Mouse (Mus musculus) granulocyte monocyte progenitor cell, adult 5-6 weeks (primary cell): ENCODE data around the gene Itsn1. TPM values are rescaled to one million over a fixed set of nuclear protein-coding genes. Genes with fewer than 3 reads are reported as not detected.
A peak's percentile ranks its signal among the peaks of the same experiment; 100 is the strongest.

Experiments used
- ATAC-seq: replicated peaks from 2 replicates; pipeline ENCODE4 v1.8.0; 2016; ENCODE audit warnings: mild to moderate bottlenecking, moderate TSS enrichment, inconsistent platforms; ENCODE audit not compliant: poor library complexity, severe bottlenecking
- total RNA-seq, 2 experiments: library from RNA; stranded (forward) in 1 of 2; stranded (reverse) in 1 of 2; fragments of 200-712, 200-1000 nt in 1 of 2; fragments of >200 nt in 1 of 2; fragmentation: Nextera tagmentation in 1 of 2; gene quantifications; 2 replicates each; pipeline ENCODE4 v1.2.3; 2014 to 2017

The Itsn1 gene
- total RNA-seq, 2 experiments from 2014 or later, result 7.0 to 10.7 TPM

DNA sequence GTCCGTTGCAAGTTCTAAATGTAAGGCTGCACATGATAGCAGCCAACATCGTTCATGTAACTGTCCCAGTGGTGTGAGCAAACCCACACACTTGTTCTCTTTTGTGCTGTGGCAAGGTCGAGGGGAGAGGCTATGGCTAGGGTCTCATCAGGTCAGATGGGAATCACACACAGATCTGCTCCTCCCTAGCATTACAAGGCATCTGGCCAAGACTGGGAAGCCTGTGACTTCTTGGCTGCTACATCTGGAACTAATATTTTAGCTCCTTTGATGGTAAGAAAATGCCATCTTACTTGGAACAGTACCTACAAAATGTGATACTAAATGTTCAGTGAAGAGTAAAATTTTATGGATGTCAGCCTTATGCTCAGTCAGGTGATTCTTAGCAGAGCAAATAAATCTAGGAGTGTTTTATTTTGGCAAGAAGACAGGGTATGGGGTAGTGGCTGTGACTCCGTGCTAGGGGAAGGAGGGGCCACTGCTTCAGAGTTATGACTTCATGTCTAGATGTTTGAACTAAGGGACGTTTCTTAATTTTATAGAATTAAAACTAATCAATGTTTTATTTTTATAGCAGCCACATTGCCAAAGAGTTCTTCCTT lies 73.5 kb downstream of the Itsn1 start:
- no peak for ATAC-seq

DNA sequence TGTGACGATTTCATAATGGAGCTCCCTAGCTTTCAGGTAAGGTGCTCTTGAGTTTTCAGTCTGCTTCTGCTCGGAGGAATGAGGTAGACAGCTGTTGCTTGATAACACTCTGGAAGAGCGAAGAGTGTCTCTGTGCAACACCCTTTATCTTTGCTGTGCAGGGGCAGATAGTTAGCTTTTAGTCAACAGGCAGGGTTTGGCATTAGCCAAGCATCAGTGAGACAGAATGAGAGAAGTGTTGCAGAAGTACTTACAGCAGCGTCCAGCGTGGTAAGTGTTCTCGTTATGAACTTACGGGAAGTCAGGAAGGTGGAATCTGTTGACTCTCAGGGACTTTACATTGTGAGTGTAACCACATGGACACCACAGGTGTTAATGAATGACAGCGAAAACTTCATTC lies 75.3 kb downstream of the Itsn1 start:
- no peak for ATAC-seq

DNA sequence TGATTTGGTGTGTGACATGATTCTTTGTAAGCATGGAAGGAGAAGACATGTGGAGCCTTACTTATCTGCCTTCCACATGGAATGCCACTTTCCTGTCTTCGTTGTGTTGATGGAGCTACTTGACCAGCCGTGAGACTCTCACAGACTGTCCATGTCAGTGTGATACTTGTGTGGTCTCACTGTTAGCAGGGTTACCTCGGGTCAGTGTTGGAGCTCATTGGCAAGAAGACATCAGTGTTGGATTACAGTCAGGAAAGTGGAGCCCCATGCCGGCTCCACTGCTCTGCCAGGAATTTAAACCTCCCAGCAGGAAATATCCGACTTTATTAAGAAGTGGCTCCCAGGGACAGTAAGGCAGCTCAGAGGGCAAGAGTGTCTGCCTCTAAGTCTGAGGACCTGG lies 75.8 kb downstream of the Itsn1 start:
- ATAC-seq, result no peak

DNA sequence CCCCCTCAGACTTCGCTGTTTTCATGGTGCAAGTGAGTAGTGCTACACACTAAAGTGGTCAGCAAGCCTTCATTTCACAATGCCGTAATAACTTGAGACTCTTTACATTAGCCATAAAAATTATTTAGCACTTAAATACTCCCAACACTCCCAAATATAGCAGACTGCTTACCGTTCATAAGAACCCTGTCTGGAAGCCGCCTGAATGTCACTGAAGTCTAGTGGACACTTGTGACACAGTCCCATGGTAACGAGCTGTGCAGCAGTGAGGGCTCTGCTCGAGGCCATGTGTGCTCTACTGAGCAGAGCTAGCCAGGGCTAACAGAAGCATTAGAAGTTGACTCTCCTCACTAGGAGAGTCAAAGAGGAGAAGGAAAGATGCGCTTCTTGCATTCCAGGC lies 81.2 kb downstream of the Itsn1 start:
- no peak for ATAC-seq

DNA sequence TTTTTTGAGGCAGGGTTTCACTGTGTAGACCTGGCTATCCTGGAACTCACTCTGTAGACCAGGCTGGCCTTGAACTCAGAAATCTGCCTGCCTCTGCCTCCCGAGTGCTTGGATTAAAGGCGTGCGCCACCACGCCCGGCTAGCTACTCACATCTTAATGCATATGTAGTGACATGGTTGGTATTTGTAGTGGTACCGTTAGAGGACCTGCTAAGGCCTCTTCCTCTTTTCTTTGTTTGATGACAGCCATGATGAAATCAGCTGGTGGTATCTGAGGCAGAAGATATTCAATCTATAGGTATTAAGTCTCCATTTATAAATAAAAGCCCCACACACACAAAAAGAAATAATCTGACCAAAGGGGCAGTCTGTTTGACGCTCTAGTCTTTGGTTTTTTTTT lies 82.3 kb downstream of the Itsn1 start:
- peak; percentile 78 for ATAC-seq

DNA sequence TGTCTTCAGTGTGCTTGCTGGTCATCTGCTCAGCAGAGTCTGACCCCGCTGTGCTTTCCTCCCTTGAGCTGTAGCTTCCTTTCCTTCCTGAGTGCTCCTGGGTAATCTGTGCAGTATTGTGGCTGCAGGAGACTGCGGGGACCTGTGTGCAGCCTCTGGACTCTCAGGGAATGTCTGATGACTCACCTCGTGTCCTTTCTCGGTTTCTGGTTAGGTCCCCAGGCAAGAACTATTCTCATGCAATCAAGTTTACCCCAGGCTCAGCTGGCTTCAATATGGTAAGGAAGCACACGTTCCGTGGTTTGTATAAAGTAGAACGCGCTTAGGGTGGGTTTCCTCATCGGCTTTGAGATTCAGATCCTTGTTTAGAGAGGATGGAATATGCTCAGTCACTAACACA lies 82.8 kb downstream of the Itsn1 start:
- ATAC-seq, result peak; percentile 57

DNA sequence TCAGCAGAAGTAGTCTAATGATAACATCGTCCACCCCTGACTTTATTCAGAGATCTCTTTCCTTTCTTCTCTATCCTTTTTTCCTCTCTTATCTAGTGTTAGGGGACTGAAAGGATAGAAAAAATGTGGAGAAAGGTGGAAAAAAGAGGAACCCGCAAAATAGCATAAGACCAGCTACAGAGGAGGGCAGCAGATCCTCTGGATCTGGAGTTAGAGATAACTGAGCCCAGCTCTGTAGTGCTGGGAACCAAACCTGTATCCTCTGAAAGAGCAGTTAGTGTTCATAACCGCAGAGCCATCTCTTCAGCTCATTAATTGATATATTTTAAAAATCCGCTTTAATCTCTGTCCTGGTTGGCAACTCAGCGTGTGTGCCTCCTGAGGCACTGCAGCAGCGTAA lies 84.5 kb downstream of the Itsn1 start:
- ATAC-seq, result no peak

DNA sequence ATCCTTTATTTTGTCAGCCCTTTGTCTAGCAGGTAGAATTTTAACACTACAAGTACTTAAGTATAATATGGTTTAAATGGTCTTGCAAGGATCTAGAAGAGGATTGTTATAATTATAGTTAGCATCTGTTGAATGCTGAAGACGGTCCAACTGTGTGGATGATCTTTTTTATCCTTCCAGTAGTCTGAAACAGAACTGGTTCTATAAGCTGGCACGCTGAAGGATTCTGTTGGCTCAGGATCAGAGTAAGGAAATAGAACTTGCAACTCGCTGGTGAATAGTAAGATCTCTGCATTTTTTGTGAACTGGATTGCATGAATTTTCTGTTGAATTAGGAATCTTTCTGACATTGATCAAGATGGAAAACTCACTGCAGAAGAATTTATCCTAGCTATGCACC lies 86.0 kb downstream of the Itsn1 start:
- ATAC-seq, result no peak

DNA sequence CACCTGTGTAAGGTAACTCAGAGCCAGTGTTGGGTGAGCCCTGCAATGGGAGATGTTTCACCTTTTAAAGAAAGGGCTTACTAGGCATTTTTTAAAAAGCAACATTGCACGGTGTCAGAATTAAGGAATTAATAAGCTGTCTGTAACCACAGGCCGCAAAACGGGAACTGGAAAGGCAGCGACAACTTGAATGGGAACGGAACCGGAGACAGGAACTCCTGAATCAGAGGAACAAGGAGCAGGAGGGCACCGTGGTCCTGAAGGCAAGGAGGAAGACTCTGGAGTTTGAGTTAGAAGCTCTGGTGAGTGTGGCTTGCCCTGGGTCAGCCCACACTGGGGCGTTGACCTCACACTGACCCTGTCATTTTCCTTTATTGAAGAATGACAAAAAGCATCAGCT lies 91.2 kb downstream of the Itsn1 start:
- peak; percentile 92 for ATAC-seq

DNA sequence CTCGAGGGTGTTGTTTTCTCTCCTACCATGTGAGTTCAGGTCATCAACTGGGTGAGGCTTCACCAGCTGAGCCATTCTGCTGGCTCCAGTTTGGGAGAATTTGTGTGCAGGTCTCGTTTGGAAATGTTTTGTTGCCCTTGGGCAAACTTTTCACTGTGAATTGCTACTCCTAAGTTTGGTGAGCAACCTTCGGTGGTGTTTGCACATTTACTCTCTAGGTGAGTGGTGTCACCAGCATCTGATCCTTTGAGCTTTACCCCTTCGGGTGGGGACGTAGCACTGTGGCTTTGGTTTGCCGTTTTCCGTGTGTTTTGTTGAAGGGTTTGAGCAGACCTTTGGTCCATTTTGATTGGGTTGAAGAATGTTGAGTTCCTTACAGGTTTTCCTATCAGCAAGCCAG lies 93.2 kb downstream of the Itsn1 start:
- ATAC-seq, result no peak

DNA sequence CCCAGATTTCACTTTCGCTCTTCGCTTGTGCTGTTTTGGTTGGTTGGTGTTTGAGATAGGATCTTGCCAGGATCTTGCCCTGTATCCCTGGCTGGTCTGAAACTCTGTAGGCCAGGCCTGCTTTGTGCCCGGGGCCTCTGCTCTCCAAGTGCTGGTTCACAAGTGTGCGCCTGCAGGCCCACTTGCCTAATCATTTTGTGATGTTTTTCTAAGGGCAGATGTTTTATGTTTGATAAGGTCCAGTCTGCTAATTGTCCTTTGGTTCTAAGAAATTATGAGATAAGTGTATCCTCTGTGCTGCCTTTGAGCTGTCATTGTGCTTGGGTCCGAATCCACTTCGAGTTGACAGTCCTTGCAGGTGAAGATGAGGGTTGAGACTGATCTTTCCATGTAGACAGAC lies 93.7 kb downstream of the Itsn1 start:
- ATAC-seq, result no peak

DNA sequence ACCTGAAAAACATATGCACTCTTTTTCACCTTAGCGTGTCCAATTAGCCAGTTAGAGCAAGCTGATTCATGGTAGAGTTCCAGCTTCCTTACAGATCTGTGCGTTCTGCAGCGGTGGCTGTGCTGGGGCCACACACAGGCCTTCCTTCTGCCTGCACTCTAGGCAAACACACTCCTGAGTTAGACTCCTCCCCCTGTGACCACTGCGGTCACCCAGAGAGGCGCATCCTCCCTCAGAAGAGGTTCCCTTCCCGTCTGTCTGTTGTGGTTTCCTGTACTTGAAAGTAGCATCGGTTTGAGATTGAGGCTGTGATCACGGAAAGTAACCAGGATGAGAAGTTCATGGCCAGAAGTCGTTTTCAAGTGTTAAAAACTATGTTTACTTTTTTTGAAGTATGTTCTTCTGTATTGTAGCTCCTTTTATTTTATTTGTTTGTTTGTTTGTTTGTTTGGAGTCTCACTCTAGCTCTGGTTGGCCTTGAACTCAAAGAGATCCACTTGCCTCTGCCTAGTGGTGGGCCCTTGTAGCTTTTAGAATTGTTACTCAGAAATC lies 96.8 kb downstream of the Itsn1 start:
- ATAC-seq, result peak; percentile 100

DNA sequence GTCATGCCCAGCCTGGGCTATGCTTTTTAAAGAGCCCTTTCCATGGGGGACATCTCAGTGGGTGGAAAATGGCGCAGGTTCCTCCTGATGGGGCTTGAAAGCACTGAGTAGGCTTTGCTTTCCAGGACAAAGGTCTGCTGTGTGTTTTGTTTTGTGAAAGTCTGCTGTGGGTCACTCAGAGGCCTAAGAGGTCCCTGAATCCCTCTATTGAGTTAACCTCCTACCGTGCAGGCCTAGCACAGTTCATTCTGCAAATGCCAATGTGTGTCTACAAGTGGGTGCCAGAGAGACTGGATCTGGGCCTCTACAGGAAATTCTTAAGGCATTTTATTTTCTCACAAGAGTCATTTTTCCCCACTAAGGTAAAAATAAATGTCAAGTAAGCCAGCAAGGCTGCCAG lies 97.8 kb downstream of the Itsn1 start:
- ATAC-seq, result no peak

DNA sequence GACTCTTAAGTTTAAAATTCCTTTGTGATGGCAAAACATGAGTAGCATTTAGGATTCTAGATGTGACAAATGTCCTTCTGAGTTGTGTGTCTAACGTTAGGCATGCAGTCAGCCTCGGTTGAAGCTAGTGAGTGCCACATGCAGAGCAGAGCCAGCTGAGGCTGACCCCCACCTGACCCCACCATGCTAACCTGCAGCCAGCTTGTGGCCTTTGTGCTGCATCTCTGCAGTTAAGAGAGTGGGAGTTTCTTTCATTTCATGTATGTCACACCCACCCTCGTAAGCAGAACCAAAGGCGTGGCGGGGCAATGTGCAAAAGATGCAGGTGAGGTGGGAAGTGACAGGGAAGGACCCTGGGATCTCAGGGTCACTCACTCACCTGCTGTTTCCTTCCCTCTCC lies 98.4 kb downstream of the Itsn1 start:
- no peak for ATAC-seq

DNA sequence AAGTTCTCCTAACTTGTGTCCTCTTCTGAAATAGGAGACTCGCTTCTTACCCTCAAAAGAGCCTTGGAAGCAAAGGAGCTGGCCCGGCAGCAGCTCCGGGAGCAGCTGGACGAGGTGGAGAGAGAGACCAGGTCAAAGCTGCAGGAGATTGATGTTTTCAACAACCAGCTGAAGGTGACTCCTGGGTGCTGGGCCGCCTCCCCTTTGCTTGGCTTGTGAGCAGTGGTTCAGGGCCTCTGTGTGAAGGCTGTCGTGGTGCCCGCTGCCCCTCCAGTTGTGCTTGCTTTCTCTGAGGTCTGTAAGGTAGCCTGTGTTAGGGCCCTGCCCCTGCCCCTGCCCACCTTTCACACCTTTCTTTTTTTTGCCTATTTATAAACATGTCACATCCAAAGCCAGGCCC lies 99.1 kb downstream of the Itsn1 start:
- ATAC-seq, result no peak

DNA sequence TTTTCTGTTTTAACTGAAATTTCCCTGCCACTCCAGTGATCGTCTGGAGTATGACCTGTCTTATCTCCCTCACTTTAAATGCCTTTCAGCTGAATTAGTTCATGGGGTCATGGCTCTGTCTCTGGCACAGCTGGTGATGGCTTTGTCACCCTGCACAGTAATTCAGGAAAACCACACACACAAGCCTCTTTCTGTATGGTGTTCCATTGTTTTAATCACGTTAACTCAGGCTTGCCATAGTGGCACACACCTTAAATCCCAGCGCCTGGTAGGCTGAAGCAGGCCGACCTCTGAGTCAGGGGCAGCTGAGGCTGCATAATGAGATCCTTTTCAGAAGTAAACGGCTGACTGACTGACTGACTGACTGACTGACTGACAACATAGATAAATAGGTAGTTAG lies 99.5 kb downstream of the Itsn1 start:
- no peak for ATAC-seq

DNA sequence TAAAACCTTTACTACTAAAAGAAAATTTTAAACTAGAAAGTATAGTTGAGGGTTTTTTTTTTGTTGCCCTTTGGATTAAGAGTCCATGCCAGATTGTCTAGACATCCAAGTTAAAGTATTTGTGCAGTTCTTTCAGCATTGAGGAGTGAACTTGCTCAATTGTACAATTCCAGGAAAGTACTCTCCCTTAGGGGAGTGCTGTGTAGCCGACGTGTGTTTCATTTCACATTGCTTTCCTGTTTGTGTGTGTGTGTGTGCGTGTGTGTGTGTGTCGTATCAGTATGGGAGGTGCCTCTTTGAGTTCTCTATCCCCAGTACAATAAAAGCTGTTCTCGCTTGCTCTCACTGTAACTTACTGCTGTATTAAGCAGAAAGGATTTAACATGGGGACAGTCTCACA lies 100.0 kb downstream of the Itsn1 start:
- ATAC-seq, result no peak

DNA sequence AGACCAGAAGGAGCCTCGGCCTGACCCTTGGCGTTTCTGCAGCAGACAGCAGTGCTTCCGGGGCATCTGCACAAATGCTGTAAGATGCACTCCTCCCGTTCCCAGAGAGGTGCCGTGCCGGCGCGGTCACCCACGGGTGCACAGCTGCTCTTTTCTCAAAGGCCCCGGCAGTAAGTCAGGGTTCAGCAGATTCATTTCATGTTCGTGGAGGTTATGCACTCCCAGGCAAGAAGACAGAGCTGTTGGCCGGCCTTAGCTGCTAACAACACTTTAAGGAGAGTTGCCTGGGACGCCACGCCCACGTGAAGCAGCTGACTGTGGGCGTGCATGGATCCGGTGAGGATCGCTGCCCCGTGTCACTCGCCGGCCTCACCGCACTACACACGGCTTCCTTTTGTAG lies 101.2 kb downstream of the Itsn1 start:
- ATAC-seq, result no peak

DNA sequence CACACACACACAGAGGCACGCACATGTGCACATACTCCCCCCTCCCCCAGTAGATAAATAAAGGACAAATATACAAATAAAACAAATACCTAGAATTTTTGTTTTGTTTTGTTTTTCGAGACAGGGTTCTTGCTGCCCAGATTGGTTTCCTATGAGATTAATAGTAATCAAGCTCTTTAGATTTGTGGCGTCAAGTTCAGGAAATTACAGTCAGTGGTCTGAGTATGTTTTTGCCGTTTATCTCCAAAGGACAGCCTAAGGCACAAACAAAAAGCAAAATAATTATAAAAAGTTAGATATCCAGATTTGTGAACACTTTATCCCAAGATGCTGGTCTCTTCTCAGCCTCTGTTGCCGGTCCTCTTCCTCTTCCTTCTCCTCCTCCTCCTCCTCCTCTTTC lies 104.0 kb downstream of the Itsn1 start:
- ATAC-seq, result no peak

DNA sequence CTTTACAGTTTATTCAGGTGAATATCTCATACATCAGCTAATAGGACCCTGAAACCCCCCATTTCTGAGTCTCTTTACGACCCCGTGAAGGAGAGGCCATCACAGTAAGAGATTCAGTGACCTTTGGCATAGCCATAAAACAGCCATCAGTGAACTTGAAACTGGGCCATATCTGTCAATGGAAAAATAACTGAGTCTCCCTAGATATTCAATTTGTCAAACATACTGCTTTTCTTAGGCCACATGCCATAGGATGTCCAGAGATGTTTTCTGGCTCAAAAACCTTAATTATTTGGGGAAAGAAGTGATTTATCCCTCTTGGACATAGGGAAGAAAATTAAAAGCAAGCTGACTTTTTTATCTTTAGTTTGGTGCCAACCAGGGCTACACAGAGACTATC lies 104.5 kb downstream of the Itsn1 start:
- ATAC-seq, result no peak

DNA sequence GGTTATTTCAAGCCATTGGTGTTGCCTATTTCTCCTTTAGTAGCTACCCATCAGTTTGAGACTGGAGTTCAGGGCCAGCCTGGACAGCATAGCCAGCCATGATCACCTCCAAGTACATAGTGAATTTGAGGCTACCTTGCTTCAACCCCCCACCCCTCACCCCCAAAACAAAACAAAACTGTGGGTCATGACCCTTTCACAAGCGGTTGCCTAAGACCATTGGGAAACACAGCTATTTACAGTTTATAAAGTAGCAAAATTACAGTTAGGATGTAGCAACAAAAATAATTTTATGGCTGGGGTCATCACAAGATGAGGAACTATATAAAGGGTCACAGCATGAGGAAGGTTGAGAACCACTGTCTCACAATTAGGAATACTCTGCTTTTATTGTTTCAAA lies 104.9 kb downstream of the Itsn1 start:
- ATAC-seq, result peak; percentile 42

DNA sequence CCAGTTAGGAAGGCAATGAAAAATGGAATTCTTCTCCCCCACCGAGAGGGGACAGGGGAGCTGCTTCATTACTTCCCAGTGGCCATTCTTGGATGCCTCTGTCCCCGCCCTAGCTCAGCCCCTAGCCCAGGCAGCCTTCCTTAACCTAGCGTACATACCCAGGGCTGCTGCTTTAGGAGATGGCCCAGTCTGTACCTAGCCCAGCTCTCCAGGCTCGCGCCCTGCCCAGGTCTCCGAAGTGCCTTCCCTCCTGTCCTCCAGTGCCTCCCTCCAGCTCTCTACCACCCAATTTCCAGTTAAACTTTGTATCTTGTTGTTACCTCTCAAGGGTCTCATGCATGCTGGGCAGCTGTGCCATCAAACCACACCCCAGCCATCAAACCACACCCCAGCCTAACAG lies 106.7 kb downstream of the Itsn1 start:
- no peak for ATAC-seq
